Mouse (Mus musculus) heart, embryonic 10.5 days (tissue): ENCODE measurements around the gene Csgalnact2. TPM values are rescaled to one million over a fixed set of nuclear protein-coding genes. Genes with fewer than 3 reads are reported as not detected.
A peak's percentile ranks its signal among the peaks of the same experiment; 100 is the strongest.

ENCODE experiments used
- DNase-seq: peaks from one replicate; pipeline ENCODE4 v3.0.0-alpha.2; 2017; ENCODE audit warnings: low spot score
- H3K27ac ChIP-seq: fragments of 300-500 bp; sonication (generic); 2 replicates; pipeline ENCODE4 v1.5.1; 2016; ENCODE audit warnings: mild to moderate bottlenecking
- H3K27me3 ChIP-seq: fragments of 300-500 bp; sonication (generic); 2 replicates; pipeline ENCODE4 v1.6.1; 2016; ENCODE audit warnings: mild to moderate bottlenecking; ENCODE audit not compliant: poor library complexity, insufficient read depth, severe bottlenecking
- H3K36me3 ChIP-seq: fragments of 300-500 bp; sonication (generic); 2 replicates; pipeline ENCODE4 v1.6.1; 2016; ENCODE audit warnings: mild to moderate bottlenecking, moderate library complexity
- H3K4me1 ChIP-seq: fragments of 300-500 bp; sonication (generic); 2 replicates; pipeline ENCODE4 v1.6.1; 2016; ENCODE audit warnings: mild to moderate bottlenecking
- H3K4me3 ChIP-seq: fragments of 300-500 bp; sonication (generic); 2 replicates; pipeline ENCODE4 v1.5.1; 2016; ENCODE audit warnings: mild to moderate bottlenecking, moderate library complexity
- H3K9me3 ChIP-seq: fragments of 300-500 bp; sonication (generic); 2 replicates; pipeline ENCODE4 v1.6.1; 2016; ENCODE audit warnings: mild to moderate bottlenecking, moderate library complexity
- WGBS: fragments of 180-500 bp; shearing (Covaris S2); methylation state at CpG from one replicate; pipeline ENCODE4 v1.1.7; 2016; 5-methylcytosine and 5-hydroxymethylcytosine counted together
- polyA plus RNA-seq: library from polyadenylated mRNA; unstranded; fragments of >200 nt; fragmentation: Nextera tagmentation; extraction: Ambion mirVana; gene quantifications from 2 replicates; pipeline ENCODE4 v1.2.1, GENCODE M21; 2016

Csgalnact2 gene
- polyA plus RNA-seq, 1 experiment from 2014 or later = 7.3 TPM

GRCm38 (mm10) chr6:118079762-118080465, 59.0 kb downstream of the Csgalnact2 start:
- 62% methylated on average over 10 of the region's 10 CpGs for WGBS

GRCm38 (mm10) chr6:118079292-118079691, 59.6 kb downstream of the Csgalnact2 start:
- no peak overlapping the region for H3K27ac ChIP-seq
- peaks cover 46% of the 10 kb centered on the region for H3K27me3 ChIP-seq
- H3K36me3 ChIP-seq = no peaks in the 10 kb centered on the region
- 63% methylated on average over 3 of the region's 3 CpGs for WGBS
- H3K4me3 ChIP-seq = no peak overlapping the region
- peaks cover 25% of the 10 kb centered on the region for H3K4me1 ChIP-seq
- H3K9me3 ChIP-seq = no peaks in the 10 kb centered on the region
- no peak for DNase-seq

More at GRCm38 (mm10) chr6:118079762-118080465, 59.0 kb downstream of the Csgalnact2 start:
- DNase-seq = no peak
- Histone ChIP-seq H3K9me3 (no peaks in the 10 kb centered on the region), H3K4me1 (peaks cover 20% of the 10 kb centered on the region), H3K36me3 (no peaks in the 10 kb centered on the region), H3K27ac (no peak overlapping the region), H3K4me3 (no peak overlapping the region), H3K27me3 (peaks cover 46% of the 10 kb centered on the region)

GRCm38 (mm10) chr6:118078751-118079150, 60.2 kb downstream of the Csgalnact2 start:
- Histone ChIP-seq H3K4me3 (no peak overlapping the region), H3K4me1 (peaks cover 29% of the 10 kb centered on the region), H3K36me3 (no peaks in the 10 kb centered on the region), H3K27ac (no peak overlapping the region), H3K27me3 (peaks cover 46% of the 10 kb centered on the region), H3K9me3 (no peaks in the 10 kb centered on the region)
- 76% methylated on average over 10 of the region's 10 CpGs for WGBS
- no peak for DNase-seq

GRCm38 (mm10) chr6:118077421-118077820, 61.5 kb downstream of the Csgalnact2 start:
- peaks cover 46% of the 10 kb centered on the region for H3K27me3 ChIP-seq
- H3K4me1 ChIP-seq = peaks cover 32% of the 10 kb centered on the region
- H3K36me3 ChIP-seq = no peaks in the 10 kb centered on the region
- no peaks in the 10 kb centered on the region for H3K9me3 ChIP-seq
- DNase-seq = no peak
- H3K27ac ChIP-seq = no peak overlapping the region
- no peak overlapping the region for H3K4me3 ChIP-seq
- 63% methylated on average over 7 of the region's 7 CpGs for WGBS

GRCm38 (mm10) chr6:118076748-118077147, 62.2 kb downstream of the Csgalnact2 start:
- 73% methylated on average over 8 of the region's 8 CpGs for WGBS
- DNase-seq = peak; percentile 43
- Histone ChIP-seq H3K36me3 (no peaks in the 10 kb centered on the region), H3K27ac (no peak overlapping the region), H3K27me3 (peaks cover 46% of the 10 kb centered on the region), H3K4me1 (peaks cover 35% of the 10 kb centered on the region), H3K9me3 (no peaks in the 10 kb centered on the region), H3K4me3 (no peak overlapping the region)

- Histone ChIP-seq H3K27ac (no peak overlapping the region), H3K27me3 (peaks cover 46% of the 10 kb centered on the region), H3K4me1 (peaks cover 35% of the 10 kb centered on the region), H3K4me3 (no peak overlapping the region), H3K36me3 (no peaks in the 10 kb centered on the region), H3K9me3 (no peaks in the 10 kb centered on the region)
- 69% methylated on average over 3 of the region's 3 CpGs for WGBS
- no peak for DNase-seq
Observed at GRCm38 (mm10) chr6:118076256-118076655, 62.7 kb downstream of the Csgalnact2 start.

- H3K27ac ChIP-seq = peak overlapping the region; percentile 71
- no peaks in the 10 kb centered on the region for H3K36me3 ChIP-seq
- no peak for DNase-seq
- H3K9me3 ChIP-seq = no peaks in the 10 kb centered on the region
- peaks cover 32% of the 10 kb centered on the region for H3K27me3 ChIP-seq
- WGBS = 40% methylated on average over 3 of the region's 3 CpGs
- no peak overlapping the region for H3K4me3 ChIP-seq
- H3K4me1 ChIP-seq = peaks cover 32% of the 10 kb centered on the region
Observed at GRCm38 (mm10) chr6:118074151-118074550, 64.8 kb downstream of the Csgalnact2 start.

- Histone ChIP-seq H3K36me3 (no peaks in the 10 kb centered on the region), H3K9me3 (no peaks in the 10 kb centered on the region), H3K4me1 (peaks cover 31% of the 10 kb centered on the region), H3K27ac (no peak overlapping the region), H3K27me3 (peaks cover 30% of the 10 kb centered on the region), H3K4me3 (no peak overlapping the region)
- DNase-seq = no peak
- 76% methylated on average over 1 of the region's 1 CpGs for WGBS
Observed at GRCm38 (mm10) chr6:118072176-118072575, 66.8 kb downstream of the Csgalnact2 start.

GRCm38 (mm10) chr6:118071416-118071815, 67.5 kb downstream of the Csgalnact2 start:
- 74% methylated on average over 3 of the region's 3 CpGs for whole genome bisulfite sequencing
- Histone ChIP-seq H3K4me3 (no peak overlapping the region), H3K27ac (no peak overlapping the region), H3K4me1 (peaks cover 31% of the 10 kb centered on the region), H3K27me3 (peaks cover 37% of the 10 kb centered on the region), H3K36me3 (no peaks in the 10 kb centered on the region), H3K9me3 (no peaks in the 10 kb centered on the region)
- no peak for DNase-seq

- no peak overlapping the region for H3K4me3 ChIP-seq
- no peaks in the 10 kb centered on the region for H3K36me3 ChIP-seq
- no peak overlapping the region for H3K27ac ChIP-seq
- WGBS = 77% methylated on average over 4 of the region's 4 CpGs
- H3K9me3 ChIP-seq = no peaks in the 10 kb centered on the region
- DNase-seq = no peak
- peaks cover 42% of the 10 kb centered on the region for H3K27me3 ChIP-seq
- peaks cover 33% of the 10 kb centered on the region for H3K4me1 ChIP-seq
Observed at GRCm38 (mm10) chr6:118071013-118071350, 68.0 kb downstream of the Csgalnact2 start.

- Histone ChIP-seq H3K4me1 (peaks cover 38% of the 10 kb centered on the region), H3K27ac (no peak overlapping the region), H3K4me3 (no peak overlapping the region), H3K36me3 (no peaks in the 10 kb centered on the region), H3K27me3 (peaks cover 42% of the 10 kb centered on the region), H3K9me3 (no peaks in the 10 kb centered on the region)
- DNase-seq = no peak
- 70% methylated on average over 5 of the region's 5 CpGs for WGBS
Observed at GRCm38 (mm10) chr6:118070321-118071012, 68.5 kb downstream of the Csgalnact2 start.

- peaks cover 54% of the 10 kb centered on the region for H3K27me3 ChIP-seq
- peaks cover 26% of the 10 kb centered on the region for H3K4me1 ChIP-seq
- no peak overlapping the region for H3K4me3 ChIP-seq
- no peak overlapping the region for H3K27ac ChIP-seq
- 70% methylated on average over 7 of the region's 7 CpGs for WGBS
- no peaks in the 10 kb centered on the region for H3K36me3 ChIP-seq
- DNase-seq = no peak
- H3K9me3 ChIP-seq = no peaks in the 10 kb centered on the region
Observed at GRCm38 (mm10) chr6:118067720-118068119, 71.2 kb downstream of the Csgalnact2 start.

- WGBS = 2% methylated on average over 40 of the region's 40 CpGs
- H3K4me1 ChIP-seq = peaks cover 23% of the 10 kb centered on the region
- peak overlapping the region; percentile 71 for H3K4me3 ChIP-seq
- DNase-seq = no peak
- peaks cover 54% of the 10 kb centered on the region for H3K27me3 ChIP-seq
- no peaks in the 10 kb centered on the region for H3K36me3 ChIP-seq
- H3K9me3 ChIP-seq = no peaks in the 10 kb centered on the region
- H3K27ac ChIP-seq = peak overlapping the region; percentile 76
Observed at GRCm38 (mm10) chr6:118066199-118067081, 72.5 kb downstream of the Csgalnact2 start.
